Mouse (Mus musculus) neural tube, embryonic 13.5 days (tissue): ENCODE results near the gene Clca3a2. TPM values are rescaled to one million over a fixed set of nuclear protein-coding genes. Genes with fewer than 3 reads are reported as not detected.
"Not testable (repeated sequence)": the region's sequence is repeated elsewhere in the genome, so short reads cannot be mapped to it uniquely, and the experiment has no call there.

Experiments
- ATAC-seq: fragments of 200-750 bp; cut with Nextera tagmentation; 2 replicates; pipeline ENCODE4 v1.8.0; 2017; ENCODE audit warnings: low read depth, mild to moderate bottlenecking, moderate TSS enrichment, moderate library complexity
- H3K27ac ChIP-seq: fragments of 300-500 bp; sonication (generic); replicated peaks from 2 replicates; pipeline ENCODE4 v1.5.1; 2015; ENCODE audit warnings: moderate library complexity, mild to moderate bottlenecking, inconsistent platforms
- H3K27me3 ChIP-seq: fragments of 300-500 bp; sonication (generic); 2 replicates; pipeline ENCODE4 v1.6.1; 2015; ENCODE audit warnings: mild to moderate bottlenecking, inconsistent platforms
- H3K36me3 ChIP-seq: fragments of 300-500 bp; sonication (generic); 2 replicates; pipeline ENCODE4 v1.6.1; 2015; ENCODE audit warnings: mild to moderate bottlenecking, inconsistent platforms
- H3K4me1 ChIP-seq: fragments of 300-500 bp; sonication (generic); replicated peaks from 2 replicates; pipeline ENCODE4 v1.6.1; 2015; ENCODE audit warnings: inconsistent platforms
- H3K4me2 ChIP-seq: fragments of 300-500 bp; sonication (generic); 2 replicates; pipeline ENCODE4 v1.6.1; 2015; ENCODE audit warnings: inconsistent platforms, mild to moderate bottlenecking, moderate library complexity
- H3K4me3 ChIP-seq: fragments of 300-500 bp; sonication (generic); 2 replicates; pipeline ENCODE4 v1.5.1; 2015; ENCODE audit warnings: mild to moderate bottlenecking, inconsistent platforms
- H3K9ac ChIP-seq: fragments of 300-500 bp; sonication (generic); 2 replicates; pipeline ENCODE4 v1.6.1; 2015; ENCODE audit warnings: moderate library complexity, mild to moderate bottlenecking, inconsistent platforms
- H3K9me3 ChIP-seq: fragments of 300-500 bp; sonication (generic); 2 replicates; pipeline ENCODE4 v1.6.1; 2016; ENCODE audit warnings: inconsistent platforms
- WGBS: fragments of 180-500 bp; shearing (Covaris S2); methylation state at CpG from one replicate; pipeline ENCODE4 v1.1.7; 2015; 5-methylcytosine and 5-hydroxymethylcytosine counted together
- polyA plus RNA-seq: library from polyadenylated mRNA; unstranded; fragments of >200 nt; fragmentation: Nextera tagmentation; extraction: Ambion mirVana; gene quantifications from 2 replicates; pipeline ENCODE4 v1.2.1, GENCODE M21; 2015

Gene Clca3a2
- polyA plus RNA-seq = 0.06 TPM in 1 of 2 replicates, not detected in the other

DNA sequence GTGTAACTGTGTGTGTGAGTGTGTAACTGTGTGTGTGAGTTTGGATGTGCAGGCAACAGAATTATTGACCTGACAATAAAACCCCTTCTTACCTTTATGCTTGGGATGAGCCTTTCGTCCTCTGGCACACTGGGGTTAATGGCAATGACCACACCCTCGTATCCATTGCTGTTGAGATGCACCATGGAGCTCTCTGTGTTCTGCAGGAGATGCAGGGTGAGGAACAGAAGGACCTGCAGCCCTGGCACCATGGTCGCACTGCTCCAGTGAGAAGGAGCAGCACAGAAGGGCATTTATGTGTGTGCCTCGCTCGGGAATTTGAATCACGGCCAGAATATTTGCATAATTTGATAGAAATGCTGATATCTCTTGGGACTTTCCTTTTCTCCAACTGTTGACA is at the start of gene Clca3a2:
TSS of gene Clca3a2 (minus strand) at position 276 of the 400 bp plus-strand sequence.
- H3K36me3 ChIP-seq, H3K9me3 ChIP-seq, H3K27ac ChIP-seq, H3K4me2 ChIP-seq, H3K27me3 ChIP-seq, H3K9ac ChIP-seq, H3K4me1 ChIP-seq, ATAC-seq, H3K4me3 ChIP-seq: not testable (repeated sequence)
- WGBS = 78% methylated on average over 6 of the region's 6 CpGs

DNA sequence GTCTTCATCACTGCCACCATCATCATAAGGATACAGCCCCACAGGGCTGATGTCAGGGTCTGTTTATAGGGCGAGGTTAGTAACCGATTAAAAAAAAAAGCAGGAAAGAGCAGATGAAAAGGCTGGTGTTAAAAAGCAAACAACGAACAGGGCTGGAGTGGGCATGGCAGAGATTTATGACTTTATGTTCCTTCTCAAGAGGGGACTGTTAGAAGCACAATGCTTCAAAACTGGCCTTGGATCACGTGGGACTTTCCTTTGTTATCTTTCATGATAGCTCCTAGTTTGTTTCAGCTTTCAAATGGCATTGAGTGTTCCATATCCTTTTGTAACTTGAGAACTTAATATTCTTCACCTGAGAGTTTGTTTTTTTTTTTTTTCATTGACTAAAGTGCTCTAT is 30.3 kb upstream of the Clca3a2 start:
- Histone ChIP-seq H3K27me3 (no peaks in the 10 kb centered on the region), H3K9me3 (no peaks in the 10 kb centered on the region), H3K4me1 (no peaks in the 10 kb centered on the region), H3K27ac (no peak overlapping the region), H3K4me3 (no peak overlapping the region), H3K4me2 (no peak overlapping the region), H3K9ac (no peak overlapping the region), H3K36me3 (no peaks in the 10 kb centered on the region)
- WGBS = 22% methylated on average over 4 of the region's 4 CpGs
- no peak for ATAC-seq

GRCm38 (mm10) chr3:144849014-144849556 is 29.8 kb upstream of the Clca3a2 start, which contains the start of gene Clca3b:
Gene Clca3b, minus strand, starts transcription at chr3:144849357.
- WGBS = 83% methylated on average over 9 of the region's 9 CpGs

DNA sequence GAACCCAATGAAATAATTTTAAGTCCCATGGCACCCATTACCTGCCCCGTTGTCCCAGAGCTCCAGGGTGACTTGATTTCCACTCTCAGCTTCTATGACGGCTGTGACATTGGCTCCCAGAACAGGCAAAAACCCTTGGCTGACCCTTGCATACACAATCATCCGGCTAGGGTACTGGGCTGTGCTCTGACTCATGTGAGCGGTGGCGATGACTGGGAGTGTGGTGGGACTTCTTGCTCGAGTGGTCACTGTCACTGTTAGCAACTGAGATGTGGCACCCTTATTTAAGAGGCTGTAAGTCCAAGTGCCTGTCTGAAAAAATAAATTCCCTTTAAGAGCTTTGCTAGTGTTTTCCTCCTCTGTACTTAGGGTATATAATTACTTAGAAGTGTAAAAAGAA is 8.0 kb upstream of the Clca3a2 start:
- Histone ChIP-seq H3K4me3 (no peak overlapping the region), H3K27me3 (no peaks in the 10 kb centered on the region), H3K4me2 (no peak overlapping the region), H3K36me3 (no peaks in the 10 kb centered on the region), H3K9me3 (no peaks in the 10 kb centered on the region), H3K4me1 (no peaks in the 10 kb centered on the region), H3K27ac (no peak overlapping the region), H3K9ac (no peak overlapping the region)
- 85% methylated on average over 6 of the region's 6 CpGs for WGBS
- ATAC-seq = no peak; the same call in 1 of the 2 replicates

More at GRCm38 (mm10) chr3:144849014-144849556, 29.8 kb upstream of the Clca3a2 start, which contains the start of gene Clca3b:
- not testable (repeated sequence) for H3K9ac ChIP-seq, H3K27ac ChIP-seq, H3K4me1 ChIP-seq, H3K9me3 ChIP-seq, H3K4me3 ChIP-seq, H3K4me2 ChIP-seq, ATAC-seq, H3K27me3 ChIP-seq, H3K36me3 ChIP-seq

DNA sequence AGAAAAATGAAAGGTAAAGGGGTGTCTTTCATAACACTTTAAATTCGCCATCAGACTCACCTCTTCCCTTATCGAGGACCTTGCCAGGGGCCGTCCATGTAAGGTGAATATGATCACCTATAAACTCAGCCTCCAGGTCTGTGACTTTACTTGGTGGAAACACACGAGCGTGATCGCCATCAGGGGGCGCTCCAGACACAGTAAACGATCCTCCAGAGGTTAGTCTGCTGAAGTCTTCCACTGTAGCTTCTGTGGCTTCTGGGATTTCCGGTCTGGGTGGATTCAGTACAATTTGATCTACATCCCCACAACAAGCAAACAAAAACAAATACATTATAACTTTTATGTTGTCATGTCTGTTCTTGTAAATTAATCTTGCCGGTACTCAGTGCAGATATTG is 5.9 kb upstream of the Clca3a2 start:
- no peaks in the 10 kb centered on the region for H3K36me3 ChIP-seq
- no peak; the same call in 1 of the 2 replicates for ATAC-seq
- no peak overlapping the region for H3K27ac ChIP-seq
- no peak overlapping the region for H3K9ac ChIP-seq
- 21% methylated on average over 10 of the region's 10 CpGs for WGBS
- H3K9me3 ChIP-seq = no peaks in the 10 kb centered on the region
- no peaks in the 10 kb centered on the region for H3K4me1 ChIP-seq
- H3K27me3 ChIP-seq = no peaks in the 10 kb centered on the region
- H3K4me2 ChIP-seq = no peak overlapping the region
- H3K4me3 ChIP-seq = no peak overlapping the region

GRCm38 (mm10) chr3:144823331-144823730 is 4.0 kb upstream of the Clca3a2 start:
- Histone ChIP-seq H3K9ac (no peak overlapping the region), H3K4me3 (no peak overlapping the region), H3K4me2 (no peak overlapping the region), H3K9me3 (no peaks in the 10 kb centered on the region), H3K4me1 (no peaks in the 10 kb centered on the region), H3K36me3 (no peaks in the 10 kb centered on the region), H3K27me3 (no peaks in the 10 kb centered on the region), H3K27ac (no peak overlapping the region)
- no peak for ATAC-seq
- 85% methylated on average over 5 of the region's 5 CpGs for WGBS

GRCm38 (mm10) chr3:144820632-144821031 is 1.3 kb upstream of the Clca3a2 start:
- Histone ChIP-seq H3K4me2 (no peak overlapping the region), H3K36me3 (no peaks in the 10 kb centered on the region), H3K9me3 (no peaks in the 10 kb centered on the region), H3K27ac (no peak overlapping the region), H3K4me1 (no peaks in the 10 kb centered on the region), H3K4me3 (no peak overlapping the region), H3K9ac (no peak overlapping the region), H3K27me3 (no peaks in the 10 kb centered on the region)
- ATAC-seq = no peak
- WGBS = 77% methylated on average over 1 of the region's 1 CpGs

DNA sequence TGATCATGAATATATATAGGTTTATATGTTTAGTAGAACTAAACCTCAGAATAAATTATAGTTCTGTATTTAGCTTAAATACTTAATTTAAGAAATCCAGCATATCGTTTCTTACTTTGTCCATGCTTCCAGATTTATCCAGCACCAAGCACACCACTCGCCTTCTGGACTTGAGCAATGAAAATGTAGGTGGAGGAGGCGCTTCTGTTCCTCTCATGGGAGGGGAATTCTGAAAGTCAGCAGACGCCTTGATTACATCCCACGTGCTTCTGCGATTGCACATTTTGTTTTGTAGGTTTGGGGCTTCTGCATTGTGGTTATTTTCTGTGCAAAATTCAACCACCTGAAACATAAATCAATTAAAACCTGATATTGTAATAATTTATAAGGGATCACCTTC is 6.0 kb downstream of the Clca3a2 start:
- not testable (repeated sequence) for H3K9ac ChIP-seq, H3K4me1 ChIP-seq, H3K27ac ChIP-seq, H3K27me3 ChIP-seq, H3K9me3 ChIP-seq, ATAC-seq, H3K36me3 ChIP-seq, H3K4me3 ChIP-seq, H3K4me2 ChIP-seq
- WGBS = 94% methylated on average over 6 of the region's 6 CpGs

DNA sequence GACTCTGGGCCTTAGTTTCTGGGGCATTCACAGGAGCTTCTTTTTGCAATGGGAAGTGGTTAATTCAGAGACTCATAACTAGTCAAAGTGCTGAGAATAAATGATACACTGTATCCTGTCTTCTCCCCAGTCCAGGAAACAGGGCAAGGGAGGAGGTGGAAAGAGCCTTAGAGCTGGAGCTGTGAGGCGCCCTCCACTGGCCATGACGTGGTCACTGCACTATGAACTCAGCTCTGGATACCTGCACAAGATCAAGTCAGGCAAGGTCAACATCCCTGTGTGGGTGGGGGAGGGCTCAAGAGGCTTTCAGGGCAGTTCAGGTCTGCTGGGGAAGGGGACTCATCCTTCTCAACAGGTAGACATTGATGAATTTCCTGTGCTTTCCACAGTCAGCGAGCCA is 7.5 kb downstream of the Clca3a2 start:
- H3K36me3 ChIP-seq = no peaks in the 10 kb centered on the region
- no peaks in the 10 kb centered on the region for H3K4me1 ChIP-seq
- H3K9ac ChIP-seq = no peak overlapping the region
- no peak for ATAC-seq
- H3K4me3 ChIP-seq = no peak overlapping the region
- no peaks in the 10 kb centered on the region for H3K27me3 ChIP-seq
- H3K9me3 ChIP-seq = no peaks in the 10 kb centered on the region
- H3K27ac ChIP-seq = no peak overlapping the region
- no peak overlapping the region for H3K4me2 ChIP-seq
- 30% methylated on average over 3 of the region's 3 CpGs for WGBS

DNA sequence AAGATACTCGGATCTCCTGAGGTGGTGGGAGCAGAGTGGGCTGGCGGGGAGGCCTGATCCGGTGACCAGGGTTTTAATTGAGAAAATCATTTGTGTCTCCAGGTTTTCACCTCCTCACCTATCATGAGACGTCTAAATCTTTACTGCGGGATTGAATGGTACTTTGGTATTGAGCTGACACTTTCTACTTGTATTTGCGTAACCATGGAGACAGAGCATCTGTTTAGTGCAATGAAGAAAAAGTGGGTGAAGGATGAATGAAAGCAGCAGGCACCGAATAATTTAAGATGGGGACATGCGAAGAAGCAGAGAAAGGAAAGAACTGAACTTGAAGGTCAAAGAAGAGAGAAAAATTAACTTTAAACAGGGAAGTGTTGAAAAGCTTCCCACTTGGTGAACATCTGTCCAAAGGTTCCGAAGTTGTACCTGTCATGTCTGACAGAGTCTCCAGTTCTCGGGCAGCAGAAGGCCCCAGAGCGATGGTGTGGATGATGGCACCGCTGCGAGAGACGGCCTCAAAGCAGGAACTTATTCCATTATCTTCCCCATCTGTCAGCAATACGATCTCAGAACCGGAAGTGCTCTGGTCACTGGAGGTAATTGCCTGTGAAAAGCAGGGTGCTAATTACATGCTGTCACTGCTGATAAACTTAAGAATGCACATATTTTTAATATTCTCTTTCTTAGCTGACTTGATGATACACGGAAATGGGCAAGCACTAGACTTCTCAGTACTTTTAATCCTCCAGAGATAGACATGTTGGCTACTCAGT is 11.0 kb downstream of the Clca3a2 start:
- not testable (repeated sequence) for H3K27me3 ChIP-seq, H3K36me3 ChIP-seq, H3K4me2 ChIP-seq, H3K27ac ChIP-seq, ATAC-seq, H3K4me1 ChIP-seq, H3K9ac ChIP-seq, H3K4me3 ChIP-seq, H3K9me3 ChIP-seq
- 55% methylated on average over 16 of the region's 17 CpGs for WGBS

DNA sequence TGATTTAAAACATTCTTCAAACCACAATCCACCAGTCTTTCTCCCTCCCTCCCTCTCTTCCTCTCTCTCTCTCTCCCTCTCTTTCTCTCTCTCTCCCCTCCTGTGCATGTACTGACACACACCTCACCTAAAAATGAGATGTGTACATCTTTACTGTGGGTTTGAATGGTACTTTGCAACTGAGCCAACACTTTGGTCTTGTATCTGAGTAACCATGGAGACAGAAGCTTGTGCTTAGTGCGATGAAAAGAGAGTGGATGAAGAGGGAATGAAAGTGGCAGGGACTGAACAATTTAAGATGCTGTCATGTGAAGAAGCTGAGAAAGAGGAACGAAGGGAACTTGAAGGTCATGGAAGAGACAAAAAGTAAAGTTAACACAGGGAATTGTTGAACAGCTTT is 12.7 kb downstream of the Clca3a2 start:
- H3K4me3 ChIP-seq, H3K9me3 ChIP-seq, H3K27ac ChIP-seq, H3K4me2 ChIP-seq, H3K36me3 ChIP-seq, H3K27me3 ChIP-seq, ATAC-seq, H3K4me1 ChIP-seq, H3K9ac ChIP-seq: not testable (repeated sequence)
- 70% methylated on average over 2 of the region's 2 CpGs for WGBS

DNA sequence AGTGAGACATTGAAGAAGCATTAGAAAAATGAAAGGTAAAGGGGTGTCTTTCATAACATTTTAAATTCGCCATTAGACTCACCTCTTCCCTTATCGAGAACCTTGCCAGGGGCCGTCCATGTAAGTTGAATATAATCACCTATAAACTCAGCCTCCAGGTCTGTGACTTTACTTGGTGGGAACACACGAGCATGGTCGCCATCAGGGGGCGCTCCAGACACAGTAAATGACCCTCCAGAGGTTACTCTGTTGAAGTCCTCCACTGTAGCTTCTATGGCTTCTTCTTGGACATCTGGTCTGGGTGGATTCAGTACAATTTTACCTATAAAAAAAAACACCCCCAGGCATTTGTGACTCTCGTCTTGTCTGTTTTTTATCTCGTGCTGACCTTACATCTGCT is 17.4 kb downstream of the Clca3a2 start:
- H3K27me3 ChIP-seq = no peaks in the 10 kb centered on the region
- no peak overlapping the region for H3K4me3 ChIP-seq
- H3K4me1 ChIP-seq = no peaks in the 10 kb centered on the region
- H3K9ac ChIP-seq = no peak overlapping the region
- WGBS = 38% methylated on average over 8 of the region's 8 CpGs
- no peak overlapping the region for H3K4me2 ChIP-seq
- H3K9me3 ChIP-seq = no peaks in the 10 kb centered on the region
- ATAC-seq = no peak
- H3K27ac ChIP-seq = no peak overlapping the region
- no peaks in the 10 kb centered on the region for H3K36me3 ChIP-seq
